Mouse (Mus musculus) liver, postnatal 0 days (tissue): ENCODE data around the gene Adgrf3. TPM values are rescaled to one million over a fixed set of nuclear protein-coding genes. Genes with fewer than 3 reads are reported as not detected.
"Not testable (repeated sequence)": the region's sequence is repeated elsewhere in the genome, so short reads cannot be mapped to it uniquely, and the experiment has no call there.

Source experiments
- ATAC-seq: fragments of 200-750 bp; cut with Nextera tagmentation; 2 replicates; pipeline ENCODE4 v1.8.0; 2017; ENCODE audit warnings: mild to moderate bottlenecking, moderate library complexity
- DNase-seq: peaks from one replicate; pipeline ENCODE4 v3.0.0-alpha.2; 2016
- H3K27ac ChIP-seq: fragments of 300-500 bp; sonication (generic); 2 replicates; pipeline ENCODE4 v1.5.1; 2014; ENCODE audit warnings: antibody characterized with exemption, moderate library complexity, mild to moderate bottlenecking, low read depth
- H3K27me3 ChIP-seq: fragments of 300-500 bp; sonication (generic); 2 replicates; pipeline ENCODE4 v1.6.1; 2014; ENCODE audit warnings: low read length, control low read depth, mixed read lengths; ENCODE audit not compliant: insufficient read depth
- H3K36me3 ChIP-seq: fragments of 300-500 bp; sonication (generic); replicated peaks from 2 replicates; pipeline ENCODE4 v1.6.1; 2014; ENCODE audit warnings: mild to moderate bottlenecking, control low read depth, low read length, moderate library complexity, mixed read lengths; ENCODE audit not compliant: insufficient read depth
- H3K4me1 ChIP-seq: fragments of 300-500 bp; sonication (generic); 2 replicates; pipeline ENCODE4 v1.6.1; 2014; ENCODE audit warnings: antibody characterized with exemption, mild to moderate bottlenecking, control low read depth; ENCODE audit not compliant: insufficient read depth
- H3K4me2 ChIP-seq: fragments of 300-500 bp; sonication (generic); 2 replicates; pipeline ENCODE4 v1.6.1; 2014; ENCODE audit warnings: low read depth, mild to moderate bottlenecking, low read length, moderate library complexity, mixed read lengths
- H3K4me3 ChIP-seq: fragments of 300-500 bp; sonication (generic); 2 replicates; pipeline ENCODE4 v1.5.1; 2014; ENCODE audit warnings: low read depth, low read length
- H3K9ac ChIP-seq: fragments of 300-500 bp; sonication (generic); replicated peaks from 2 replicates; pipeline ENCODE4 v1.6.1; 2014; ENCODE audit warnings: mild to moderate bottlenecking, moderate library complexity
- H3K9me3 ChIP-seq: fragments of 300-500 bp; sonication (generic); 2 replicates; pipeline ENCODE4 v1.6.1; 2016; ENCODE audit warnings: mild to moderate bottlenecking, control low read depth, low read length, mixed read lengths
- CTCF ChIP-seq: sonication (generic); IDR thresholded peaks from 2 replicates; pipeline ENCODE4 v1.5.1; 2016; ENCODE audit warnings: antibody characterized with exemption, low read depth
- EP300 ChIP-seq: IDR thresholded peaks from 2 replicates; pipeline ENCODE4 v1.6.1; 2016; ENCODE audit warnings: antibody characterized with exemption, low read depth, mild to moderate bottlenecking
- WGBS: fragments of 180-500 bp; shearing (Covaris S2); extraction: QIAGEN DNeasy Blood & Tissue Kit; methylation state at CpG from one replicate; pipeline ENCODE4 v1.1.7; 2014; ENCODE audit not compliant: insufficient replicate concordance; 5-methylcytosine and 5-hydroxymethylcytosine counted together
- polyA plus RNA-seq: library from polyadenylated mRNA; unstranded; fragments of >200 nt; fragmentation: Nextera tagmentation; extraction: Ambion mirVana; gene quantifications from 2 replicates; pipeline ENCODE4 v1.2.1, GENCODE M21; 2015

Gene Adgrf3
- polyA plus RNA-seq, 1 experiment from 2014 or later: not detected

DNA sequence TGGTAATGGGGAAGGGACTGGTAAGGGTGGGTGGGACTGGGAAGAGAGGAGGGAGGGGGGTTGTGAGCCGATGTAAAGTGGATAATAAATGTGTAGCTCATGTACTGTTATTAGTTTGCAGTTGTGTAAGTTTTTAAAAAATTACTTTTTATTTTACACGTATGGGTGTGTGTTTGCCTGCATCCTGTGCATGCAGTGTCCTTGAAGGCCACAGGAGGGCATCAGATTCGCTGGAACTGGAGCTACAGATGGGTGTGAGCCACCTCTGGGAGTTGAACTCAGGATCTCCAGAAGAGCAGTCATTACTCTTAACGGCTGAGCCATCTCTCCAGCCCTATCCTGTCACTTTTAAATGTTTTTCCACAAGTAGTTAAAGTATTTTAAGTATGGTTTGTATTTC lies 25.4 kb upstream of the Adgrf3 start:
- 71% methylated on average over 4 of the region's 4 CpGs for WGBS
- DNase-seq (peak; percentile 32), ATAC-seq (no peak)
- H3K4me2 ChIP-seq: no peak overlapping the region
- H3K9ac ChIP-seq: no peak overlapping the region
- H3K4me1 ChIP-seq: peaks cover 29% of the 10 kb centered on the region
- H3K4me3 ChIP-seq: no peak overlapping the region
- no peak overlapping the region for H3K27ac ChIP-seq
- H3K27me3 ChIP-seq: no peaks in the 10 kb centered on the region
- no peaks in the 10 kb centered on the region for H3K36me3 ChIP-seq
- peak; percentile 64 for TF ChIP-seq CTCF
- TF ChIP-seq EP300: no peak
- H3K9me3 ChIP-seq: no peaks in the 10 kb centered on the region

DNA sequence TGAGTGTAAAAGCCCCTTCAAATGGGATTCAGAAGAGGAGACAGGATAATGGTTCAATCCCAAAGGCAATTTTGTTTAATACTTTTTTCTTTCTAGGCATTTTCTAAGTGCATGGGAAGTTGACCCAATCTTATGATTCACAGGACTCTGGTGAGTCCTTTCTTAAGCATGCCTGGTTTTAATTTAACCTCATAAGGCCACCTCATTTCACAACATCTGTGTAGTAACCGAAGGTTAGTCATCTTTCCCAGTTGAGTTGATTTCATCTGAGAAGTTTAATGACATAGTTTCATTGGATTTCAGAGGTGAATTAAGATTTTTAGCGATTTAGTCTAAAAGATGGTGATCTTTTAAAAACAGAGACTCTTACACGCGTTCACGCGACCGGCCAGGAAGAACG lies 17.2 kb upstream of the Adgrf3 start:
- no peaks in the 10 kb centered on the region for H3K9me3 ChIP-seq
- H3K27ac ChIP-seq: no peak overlapping the region
- TF ChIP-seq CTCF (no peak), EP300 (no peak)
- H3K27me3 ChIP-seq: no peaks in the 10 kb centered on the region
- H3K4me3 ChIP-seq: no peak overlapping the region
- WGBS: 95% methylated on average over 8 of the region's 8 CpGs
- H3K36me3 ChIP-seq: no peaks in the 10 kb centered on the region
- no peak overlapping the region for H3K9ac ChIP-seq
- DNase-seq (no peak), ATAC-seq (no peak)
- no peak overlapping the region for H3K4me2 ChIP-seq
- H3K4me1 ChIP-seq: no peaks in the 10 kb centered on the region

DNA sequence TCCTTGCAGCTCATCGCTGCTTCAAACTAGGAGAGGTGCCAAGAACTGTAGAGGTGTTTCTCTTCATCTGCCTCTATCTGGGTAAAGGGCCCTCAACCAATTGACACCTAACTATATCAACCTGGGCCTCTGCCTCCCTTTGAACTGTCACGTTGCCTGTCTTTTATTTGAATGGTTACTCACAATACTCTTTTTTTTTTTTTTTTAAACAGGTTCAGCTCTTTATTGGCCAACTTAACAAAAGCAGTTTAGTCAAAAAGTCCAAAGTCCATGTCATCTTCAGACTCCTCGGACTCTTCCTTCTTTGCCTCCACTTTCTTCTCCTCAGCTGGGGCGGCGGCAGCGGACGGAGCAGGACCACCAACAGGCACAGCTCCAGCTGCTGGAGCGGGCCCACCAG lies 15.1 kb upstream of the Adgrf3 start:
- Histone ChIP-seq H3K27me3 (no peaks in the 10 kb centered on the region), H3K4me1 (no peaks in the 10 kb centered on the region), H3K9ac (no peak overlapping the region), H3K9me3 (no peaks in the 10 kb centered on the region), H3K36me3 (no peaks in the 10 kb centered on the region), H3K4me3 (no peak overlapping the region), H3K27ac (no peak overlapping the region), H3K4me2 (no peak overlapping the region)
- 85% methylated on average over 8 of the region's 8 CpGs for WGBS
- DNase-seq: no peak
- no peak for TF ChIP-seq CTCF
- no peak for TF ChIP-seq EP300
- ATAC-seq: no peak

DNA sequence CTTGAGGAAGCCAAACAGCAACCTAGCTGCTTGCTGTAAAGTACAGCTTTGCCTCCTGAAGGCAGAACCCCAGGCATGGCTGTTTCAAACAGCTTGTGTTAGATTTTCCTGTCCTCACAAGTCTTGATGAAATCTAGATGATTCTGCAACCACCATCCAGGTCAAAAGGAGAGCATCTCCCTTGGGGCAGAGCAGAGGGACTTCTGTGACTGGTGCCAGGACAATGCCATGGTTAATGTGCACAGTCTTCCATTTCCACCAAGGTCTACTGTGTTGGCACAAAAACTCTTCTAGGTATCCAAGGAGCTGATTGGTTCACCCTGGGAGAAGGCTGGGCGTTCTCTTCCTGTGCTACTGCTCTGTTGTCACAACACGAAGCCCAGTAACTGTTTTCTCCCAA lies 14.2 kb upstream of the Adgrf3 start:
- H3K9me3 ChIP-seq: no peaks in the 10 kb centered on the region
- H3K27ac ChIP-seq: no peak overlapping the region
- no peak for TF ChIP-seq CTCF
- TF ChIP-seq EP300: no peak
- 82% methylated on average over 2 of the region's 2 CpGs for WGBS
- DNase-seq (no peak), ATAC-seq (no peak)
- H3K9ac ChIP-seq: no peak overlapping the region
- H3K4me1 ChIP-seq: no peaks in the 10 kb centered on the region
- H3K4me3 ChIP-seq: no peak overlapping the region
- H3K27me3 ChIP-seq: no peaks in the 10 kb centered on the region
- H3K36me3 ChIP-seq: no peaks in the 10 kb centered on the region
- H3K4me2 ChIP-seq: no peak overlapping the region

DNA sequence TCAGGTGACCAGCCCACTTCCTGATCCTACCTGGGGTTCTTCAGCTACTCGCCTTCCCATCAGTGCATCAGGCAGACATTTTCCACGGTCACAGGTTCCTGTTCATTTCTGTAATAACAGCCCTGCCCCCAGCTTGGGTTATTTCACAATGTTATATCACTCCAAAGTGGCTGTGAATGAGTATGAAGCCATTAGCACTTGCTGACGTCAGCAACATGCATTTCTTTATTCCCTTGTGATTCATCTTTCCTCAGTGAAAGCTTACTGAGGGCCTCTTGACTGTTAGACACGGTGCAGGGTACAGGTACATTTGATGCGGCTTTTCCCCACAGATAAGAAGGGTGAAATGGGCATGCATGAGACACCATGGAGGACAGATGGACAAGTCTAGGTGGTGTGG lies 10.4 kb upstream of the Adgrf3 start:
- no peak for DNase-seq
- no peaks in the 10 kb centered on the region for H3K4me1 ChIP-seq

DNA sequence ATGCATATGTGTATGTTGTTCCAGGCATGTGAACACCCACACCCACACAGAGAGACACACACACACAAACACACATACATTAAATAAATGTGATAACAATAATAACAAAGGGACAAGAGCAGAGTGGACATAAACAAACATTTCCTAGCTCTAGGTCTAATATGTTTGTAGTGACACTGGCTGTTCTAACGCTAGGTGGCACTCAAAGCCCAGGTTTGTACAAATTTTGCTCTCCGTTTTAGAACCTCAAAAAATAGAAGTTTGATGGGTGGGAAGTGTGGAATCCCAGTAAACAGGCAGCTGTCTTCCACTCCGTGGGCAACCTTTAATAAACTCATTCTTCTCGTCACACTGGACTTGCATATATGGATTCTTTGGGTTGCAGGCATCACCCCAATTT lies 9.4 kb upstream of the Adgrf3 start:
- Histone ChIP-seq H3K4me1 (no peaks in the 10 kb centered on the region), H3K36me3 (no peaks in the 10 kb centered on the region), H3K27ac (no peak overlapping the region), H3K9me3 (no peaks in the 10 kb centered on the region), H3K4me2 (no peak overlapping the region), H3K4me3 (no peak overlapping the region), H3K9ac (no peak overlapping the region), H3K27me3 (no peaks in the 10 kb centered on the region)
- ATAC-seq: no peak
- DNase-seq: peak; percentile 69
- TF ChIP-seq EP300: no peak
- peak; percentile 80 for TF ChIP-seq CTCF
- WGBS: 10% methylated on average over 4 of the region's 4 CpGs

More for the DNA sequence above, 10.4 kb upstream of the Adgrf3 start:
- Histone ChIP-seq H3K9ac (no peak overlapping the region), H3K27ac (no peak overlapping the region), H3K27me3 (no peaks in the 10 kb centered on the region), H3K9me3 (no peaks in the 10 kb centered on the region), H3K36me3 (no peaks in the 10 kb centered on the region), H3K4me3 (no peak overlapping the region), H3K4me2 (no peak overlapping the region)
- ATAC-seq: no peak
- no peak for TF ChIP-seq EP300
- TF ChIP-seq CTCF: no peak
- 55% methylated on average over 5 of the region's 5 CpGs for WGBS

DNA sequence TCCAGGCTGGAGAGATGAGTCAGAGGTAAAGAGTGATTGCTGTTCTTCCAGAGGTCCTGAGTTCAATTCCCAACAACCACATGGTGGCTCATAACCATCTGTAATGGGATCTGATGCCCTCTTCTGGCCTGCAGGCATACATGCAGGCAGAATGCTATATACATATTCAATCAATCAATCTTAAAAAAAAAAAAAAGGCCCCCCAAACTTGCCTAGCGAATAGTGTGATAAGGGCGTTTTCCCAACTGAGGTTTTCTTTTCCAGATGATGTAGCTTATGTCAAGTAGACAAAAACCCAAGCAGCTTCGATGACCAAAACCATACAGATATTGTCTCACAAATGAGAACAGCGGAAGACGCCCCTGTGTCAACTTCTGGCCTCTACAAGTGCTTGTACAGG lies 5.2 kb upstream of the Adgrf3 start:
- TF ChIP-seq CTCF: 0 out of 2 replicates have a peak, but pooled peaks have one; percentile 12
- DNase-seq, ATAC-seq, H3K27me3 ChIP-seq, H3K4me2 ChIP-seq, H3K27ac ChIP-seq, H3K4me1 ChIP-seq, H3K9me3 ChIP-seq, H3K36me3 ChIP-seq, H3K9ac ChIP-seq, H3K4me3 ChIP-seq: not testable (repeated sequence)
- WGBS: 81% methylated on average over 5 of the region's 5 CpGs
